ENCODE assay signal across 18 mouse cellular contexts in the genomic region with DNA sequence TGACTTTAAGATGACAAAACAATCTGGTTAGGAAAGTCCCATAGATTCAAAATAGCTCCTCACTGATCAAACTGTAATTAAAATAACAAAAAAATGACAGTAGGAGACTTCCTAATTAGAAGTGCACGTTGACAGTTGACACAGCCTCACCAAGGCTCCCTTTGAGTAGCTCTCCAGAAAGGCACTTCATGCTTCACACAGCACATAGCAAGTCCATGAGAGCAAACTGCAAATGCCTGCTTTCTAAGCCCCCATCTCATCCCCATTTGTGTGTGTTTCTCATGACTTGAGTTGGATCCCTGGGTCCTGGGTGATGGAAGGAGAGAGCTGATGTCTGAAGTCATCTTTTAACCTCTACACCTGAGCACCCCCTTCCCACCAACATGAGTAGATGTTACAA.
"Had no signal": no experiment of that assay in that cellular context is flagged by ENCODE, and none has a peak within 500 bp of the region (broad histone marks: within the 10 kb centered on the region; RNA-seq: fewer than 3 reads in every experiment).

No protein-coding gene starts in this region.

- H3K9ac ChIP-seq: lung, embryonic 14.5 days; midbrain, embryonic 12.5 days; neural tube, embryonic 13.5 days; neural tube, embryonic 15.5 days; stomach, embryonic 15.5 days had no signal

- ATAC-seq: midbrain, embryonic 16.5 days had no signal

- H3K4me3 ChIP-seq: midbrain, embryonic 10.5 days; midbrain, embryonic 12.5 days; myocyte; neural tube, embryonic 13.5 days; neural tube, embryonic 15.5 days; stomach, embryonic 15.5 days had no signal

- DNase-seq: lung, embryonic 14.5 days; lung, postnatal 10 days; lung, postnatal 4 days; midbrain, embryonic 14.5 days; retina, postnatal 1 day; right cerebral cortex, adult 18-20 months; right cerebral cortex, postnatal 14 days; thymus, adult 2 months; thymus, postnatal 25 days; thymus, postnatal 4 days had no signal

- H3K27me3 ChIP-seq: midbrain, embryonic 12.5 days; neural tube, embryonic 13.5 days; neural tube, embryonic 15.5 days; stomach, embryonic 15.5 days had no signal

- H3K27ac ChIP-seq: midbrain, embryonic 10.5 days; midbrain, embryonic 12.5 days; neural tube, embryonic 13.5 days; neural tube, embryonic 15.5 days; stomach, postnatal 0 days had no signal

- H3K9me3 ChIP-seq: midbrain, embryonic 10.5 days; midbrain, embryonic 12.5 days; neural tube, embryonic 13.5 days; neural tube, embryonic 15.5 days; stomach, embryonic 15.5 days had no signal

- H3K4me1 ChIP-seq: midbrain, embryonic 12.5 days had no signal

- H3K36me3 ChIP-seq: midbrain, embryonic 10.5 days; midbrain, embryonic 12.5 days; neural tube, embryonic 13.5 days; neural tube, embryonic 15.5 days had no signal

- H3K4me2 ChIP-seq: lung, embryonic 14.5 days; midbrain, embryonic 12.5 days; neural tube, embryonic 13.5 days; neural tube, embryonic 15.5 days; stomach, embryonic 15.5 days had no signal
